Mouse (Mus musculus) erythroblast, embryonic 14.5 days (primary cell): Measurements from ENCODE around the gene Col6a5.

Source experiments
- GATA1 ChIP-seq: IDR thresholded peaks from 2 replicates; pipeline ENCODE4 v1.6.1; 2012; ENCODE audit warnings: low read length, inconsistent platforms, mixed read lengths
- TAL1 ChIP-seq: IDR thresholded peaks from 3 replicates; pipeline ENCODE4 v1.6.1; 2012; ENCODE audit warnings: low read length, inconsistent platforms, mixed read lengths

DNA sequence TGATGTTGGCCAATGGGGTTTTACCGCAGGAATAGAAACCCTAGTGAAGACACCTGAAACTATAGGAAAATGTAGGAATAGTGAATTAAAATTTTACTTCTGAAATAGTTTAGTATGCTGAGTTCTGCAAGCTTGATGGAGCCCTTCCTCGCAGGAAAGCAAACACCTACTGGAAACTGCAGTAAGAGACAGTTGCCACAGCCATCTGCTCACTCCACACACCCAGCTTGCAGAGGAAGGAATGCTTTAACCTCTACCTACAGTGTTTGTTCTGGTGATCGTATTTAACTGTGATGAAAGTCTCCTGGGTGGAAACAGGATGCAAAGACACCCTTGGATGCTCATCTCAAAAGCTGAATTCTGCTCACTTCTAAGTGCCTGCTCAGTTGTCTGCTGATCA, 12.9 kb downstream of the Col6a5 start:
- TF ChIP-seq GATA1 = no peak
- TF ChIP-seq TAL1 = no peak
